Mouse (Mus musculus) intestine, postnatal 0 days (tissue): ENCODE measurements around the gene Med17. TPM values are rescaled to one million over a fixed set of nuclear protein-coding genes. Genes with fewer than 3 reads are reported as not detected.

ENCODE experiments used
- ATAC-seq: fragments of 200-750 bp; cut with Nextera tagmentation; 2 replicates; pipeline ENCODE4 v1.8.0; 2017; ENCODE audit warnings: mild to moderate bottlenecking, moderate TSS enrichment, moderate library complexity
- H3K27ac ChIP-seq: fragments of 300-500 bp; sonication (generic); 2 replicates; pipeline ENCODE4 v1.5.1; 2014; ENCODE audit warnings: mild to moderate bottlenecking, low read depth, low read length, moderate library complexity
- H3K27me3 ChIP-seq: fragments of 300-500 bp; sonication (generic); replicated peaks from 2 replicates; pipeline ENCODE4 v1.6.1; 2014; ENCODE audit warnings: low read length, mixed read lengths; ENCODE audit not compliant: control insufficient read depth, insufficient read depth
- H3K36me3 ChIP-seq: fragments of 300-500 bp; sonication (generic); 2 replicates; pipeline ENCODE4 v1.6.1; 2014; ENCODE audit warnings: mild to moderate bottlenecking, moderate library complexity; ENCODE audit not compliant: control insufficient read depth, insufficient read depth
- H3K4me1 ChIP-seq: fragments of 300-500 bp; sonication (generic); replicated peaks from 2 replicates; pipeline ENCODE4 v1.6.1; 2014; ENCODE audit warnings: antibody characterized with exemption, low read length, mixed read lengths; ENCODE audit not compliant: control insufficient read depth, insufficient read depth
- H3K4me2 ChIP-seq: fragments of 300-500 bp; sonication (generic); replicated peaks from 2 replicates; pipeline ENCODE4 v1.6.1; 2014; ENCODE audit warnings: low read depth, mild to moderate bottlenecking, moderate library complexity
- H3K4me3 ChIP-seq: fragments of 300-500 bp; sonication (generic); 2 replicates; pipeline ENCODE4 v1.5.1; 2014; ENCODE audit warnings: low read depth, low read length
- H3K9ac ChIP-seq: fragments of 300-500 bp; sonication (generic); 2 replicates; pipeline ENCODE4 v1.6.1; 2014; ENCODE audit warnings: mild to moderate bottlenecking, low read depth, low read length
- H3K9me3 ChIP-seq: fragments of 300-500 bp; sonication (generic); 2 replicates; pipeline ENCODE4 v1.6.1; 2016; ENCODE audit warnings: mixed run types; ENCODE audit not compliant: control insufficient read depth
- CTCF ChIP-seq: sonication (generic); IDR thresholded peaks from 2 replicates; pipeline ENCODE4 v1.5.1; 2016; ENCODE audit warnings: low read depth, mild to moderate bottlenecking, control low read depth, antibody characterized with exemption, moderate library complexity
- WGBS: fragments of 180-500 bp; shearing (Covaris S2); extraction: QIAGEN DNeasy Blood & Tissue Kit; methylation state at CpG from one replicate; pipeline ENCODE4 v1.1.7; 2014; 5-methylcytosine and 5-hydroxymethylcytosine counted together
- polyA plus RNA-seq: library from polyadenylated mRNA; unstranded; fragments of >200 nt; fragmentation: Nextera tagmentation; extraction: Ambion mirVana; gene quantifications from 2 replicates; pipeline ENCODE4 v1.2.1, GENCODE M21; 2015

Gene Med17
- polyA plus RNA-seq, 1 experiment from 2014 or later = 18.1 TPM

DNA sequence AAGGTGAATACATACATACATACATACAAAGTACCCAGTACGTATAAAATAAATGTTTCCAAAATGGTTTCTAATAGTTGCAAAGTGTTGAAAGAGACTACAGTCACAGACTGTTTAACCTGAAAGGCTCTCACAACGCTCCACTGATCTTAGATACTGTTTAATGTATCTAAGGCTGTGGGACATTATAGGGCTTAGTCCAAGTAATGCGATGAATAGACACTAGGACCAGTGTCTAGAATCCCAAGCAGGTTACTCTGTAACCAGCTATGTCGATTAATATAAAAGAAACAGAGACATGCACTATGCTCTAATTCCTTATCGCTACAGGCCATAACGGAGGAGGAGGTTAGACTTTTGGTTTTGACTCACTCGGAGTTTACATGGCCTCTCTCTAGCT lies 17.4 kb upstream of the Med17 start:
- Histone ChIP-seq H3K9ac (no peak overlapping the region), H3K27ac (no peak overlapping the region), H3K4me1 (no peaks in the 10 kb centered on the region), H3K9me3 (no peaks in the 10 kb centered on the region), H3K4me2 (no peak overlapping the region), H3K27me3 (no peaks in the 10 kb centered on the region), H3K36me3 (peaks cover 14% of the 10 kb centered on the region; the same call in 1 of the 2 replicates), H3K4me3 (no peak overlapping the region)
- 82% methylated on average over 7 of the region's 7 CpGs for WGBS
- no peak for TF ChIP-seq CTCF
- no peak for ATAC-seq

DNA sequence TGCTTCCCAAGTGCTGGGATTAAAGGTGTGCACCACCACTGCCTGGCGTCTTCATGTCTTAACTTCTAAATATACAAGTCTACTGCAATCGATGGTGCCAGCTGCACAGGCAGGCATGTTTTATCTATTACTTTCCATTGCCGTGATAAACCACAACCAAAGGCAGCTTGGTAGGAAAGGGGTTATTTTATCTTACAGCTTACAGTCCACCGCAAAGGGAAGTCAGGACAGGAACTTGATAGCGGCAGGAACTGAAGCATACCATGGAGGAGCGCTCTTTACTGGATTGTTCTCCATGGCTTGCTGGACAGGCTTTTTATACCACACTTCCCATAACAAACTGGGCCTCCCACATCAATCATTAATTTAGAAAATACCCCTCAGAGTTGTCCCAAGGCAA lies 9.5 kb upstream of the Med17 start:
- H3K36me3 ChIP-seq = peaks cover 22% of the 10 kb centered on the region
- ATAC-seq = no peak
- no peak for TF ChIP-seq CTCF

DNA sequence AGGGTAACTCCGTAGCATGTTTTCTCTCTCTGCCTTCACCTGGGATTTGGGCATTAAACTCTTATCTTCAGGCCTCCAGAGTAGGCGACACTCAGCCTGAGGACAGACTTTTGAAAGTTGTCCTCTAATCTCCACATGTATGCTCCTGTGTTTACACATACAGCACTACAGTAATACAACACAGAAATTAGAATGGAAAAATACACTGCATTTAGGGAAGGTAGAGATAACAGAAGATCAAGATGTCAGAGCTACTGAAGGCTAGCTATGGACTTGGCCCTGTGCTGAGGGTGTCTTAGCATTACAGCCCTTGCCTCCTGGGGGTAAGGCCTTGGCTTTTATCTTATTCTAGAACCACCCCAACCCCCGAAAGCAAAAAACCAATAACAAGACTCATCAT lies 8.7 kb upstream of the Med17 start:
- no peak for TF ChIP-seq CTCF
- Histone ChIP-seq H3K27me3 (no peaks in the 10 kb centered on the region), H3K9ac (no peak overlapping the region), H3K4me1 (no peaks in the 10 kb centered on the region), H3K36me3 (peaks cover 16% of the 10 kb centered on the region), H3K4me2 (no peak overlapping the region), H3K27ac (no peak overlapping the region), H3K4me3 (no peak overlapping the region), H3K9me3 (no peaks in the 10 kb centered on the region)
- 94% methylated on average over 3 of the region's 3 CpGs for WGBS
- ATAC-seq = no peak

More for the DNA sequence above, 9.5 kb upstream of the Med17 start:
- Histone ChIP-seq H3K4me2 (no peak overlapping the region), H3K4me1 (no peaks in the 10 kb centered on the region), H3K4me3 (no peak overlapping the region), H3K27me3 (no peaks in the 10 kb centered on the region), H3K9me3 (no peaks in the 10 kb centered on the region), H3K9ac (no peak overlapping the region), H3K27ac (no peak overlapping the region)
- WGBS = 80% methylated on average over 6 of the region's 6 CpGs

DNA sequence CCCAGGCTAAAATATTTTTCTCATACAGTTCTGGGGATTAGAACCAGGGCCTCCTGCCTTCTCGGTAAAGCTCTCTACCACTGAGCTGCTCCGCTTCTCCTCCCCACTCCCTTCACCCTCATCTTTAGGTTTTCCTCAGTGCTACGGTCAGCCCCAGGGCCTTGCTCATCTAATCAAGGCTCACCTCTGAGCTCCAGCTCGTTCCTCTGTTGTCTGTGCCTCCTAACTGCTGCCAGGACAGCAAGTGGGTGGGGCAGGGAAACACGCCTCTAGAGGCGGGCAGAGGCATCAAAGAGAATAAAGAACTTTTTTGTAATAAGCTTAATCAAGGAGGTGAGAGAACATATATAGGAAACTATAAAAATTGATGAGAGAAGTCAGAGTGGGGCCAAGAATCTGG lies 8.1 kb upstream of the Med17 start:
- TF ChIP-seq CTCF = peak; percentile 19; the same call in 1 of the 2 replicates
- H3K36me3 ChIP-seq = peaks cover 16% of the 10 kb centered on the region
- WGBS = 59% methylated on average over 6 of the region's 6 CpGs
- no peak for ATAC-seq
- no peak overlapping the region for H3K4me2 ChIP-seq
- no peak overlapping the region for H3K9ac ChIP-seq
- H3K4me3 ChIP-seq = no peak overlapping the region
- H3K4me1 ChIP-seq = no peaks in the 10 kb centered on the region
- no peak overlapping the region for H3K27ac ChIP-seq
- H3K27me3 ChIP-seq = no peaks in the 10 kb centered on the region
- no peaks in the 10 kb centered on the region for H3K9me3 ChIP-seq

DNA sequence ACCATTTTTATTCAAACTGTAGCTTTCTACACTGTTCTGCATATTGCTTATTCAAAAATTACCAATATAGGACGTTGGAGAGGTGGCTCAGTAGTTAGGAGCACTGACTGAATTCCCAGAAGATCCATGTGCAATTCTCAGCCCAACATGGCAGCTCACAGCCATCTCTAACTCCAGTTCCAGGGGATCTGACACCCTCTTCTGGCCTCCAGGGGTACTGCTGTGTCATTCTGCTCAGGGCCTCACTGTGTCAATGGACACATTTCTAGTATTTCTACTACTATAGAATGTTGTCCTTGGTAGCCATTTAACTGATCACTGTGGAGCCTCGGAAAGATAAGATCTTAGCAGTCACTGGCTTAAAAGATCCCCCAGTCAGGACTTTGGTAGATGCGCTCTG lies 5.7 kb upstream of the Med17 start:
- no peak overlapping the region for H3K9ac ChIP-seq
- no peak overlapping the region for H3K27ac ChIP-seq
- H3K4me2 ChIP-seq = no peak overlapping the region
- no peaks in the 10 kb centered on the region for H3K9me3 ChIP-seq
- TF ChIP-seq CTCF = peak; percentile 64
- H3K4me3 ChIP-seq = no peak overlapping the region
- no peaks in the 10 kb centered on the region for H3K4me1 ChIP-seq
- H3K27me3 ChIP-seq = no peaks in the 10 kb centered on the region
- H3K36me3 ChIP-seq = peaks cover 16% of the 10 kb centered on the region
- ATAC-seq = no peak
- 68% methylated on average over 3 of the region's 3 CpGs for WGBS

DNA sequence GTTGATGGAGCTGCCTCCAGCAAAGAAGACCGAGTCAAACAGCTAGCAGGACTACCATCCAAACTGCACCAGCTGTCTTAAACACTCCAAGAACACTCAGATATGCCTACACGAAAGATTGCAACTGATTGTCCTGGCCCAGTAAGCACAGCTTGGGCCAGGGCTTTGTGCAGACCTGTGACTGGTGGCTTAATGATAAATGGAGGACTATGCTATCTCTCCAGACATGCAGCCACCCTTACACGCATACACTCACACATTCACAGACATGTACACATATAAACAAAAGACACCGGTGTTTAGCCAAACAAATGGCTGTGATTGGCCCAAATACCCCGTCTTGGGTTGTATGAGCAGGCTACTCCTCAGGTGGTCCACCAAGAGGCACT lies 754 bp upstream of the Med17 start:
- H3K27ac ChIP-seq = peak overlapping the region; percentile 6; the same call in 1 of the 2 replicates
- no peaks in the 10 kb centered on the region for H3K27me3 ChIP-seq
- H3K36me3 ChIP-seq = peaks cover 8% of the 10 kb centered on the region
- peak overlapping the region; percentile 93 for H3K9ac ChIP-seq
- ATAC-seq = no peak
- 35% methylated on average over 5 of the region's 5 CpGs for WGBS
- no peaks in the 10 kb centered on the region for H3K4me1 ChIP-seq
- peak overlapping the region; percentile 79 for H3K4me2 ChIP-seq
- TF ChIP-seq CTCF = no peak
- peak overlapping the region; percentile 92 for H3K4me3 ChIP-seq
- H3K9me3 ChIP-seq = no peaks in the 10 kb centered on the region

DNA sequence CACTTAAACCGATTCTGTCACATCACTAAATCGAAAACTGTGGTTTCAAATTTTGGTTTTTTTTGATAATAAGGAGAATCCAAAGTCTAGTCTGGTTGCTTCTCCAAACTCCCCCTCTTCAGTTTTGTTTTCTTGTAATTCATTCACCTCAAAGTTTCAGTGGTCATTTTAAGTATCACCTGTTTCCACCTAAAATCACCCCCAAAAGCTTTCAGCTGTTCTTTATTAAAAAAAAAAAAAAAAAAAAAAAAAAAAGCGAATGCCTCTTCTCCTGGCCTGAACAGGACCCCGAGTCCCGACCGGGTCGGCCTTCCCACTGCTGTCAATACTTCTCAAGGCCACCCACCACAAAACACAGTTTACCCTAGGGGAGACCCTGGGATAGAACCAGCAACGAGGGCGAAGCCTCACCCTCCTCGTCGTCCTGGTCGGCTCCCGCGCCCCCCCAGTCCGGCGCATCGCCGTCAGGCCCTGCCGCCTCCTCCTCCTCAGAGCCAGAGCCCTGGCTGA lies 537 bp downstream of the Med17 start:
- Histone ChIP-seq H3K36me3 (peaks cover 19% of the 10 kb centered on the region), H3K4me2 (peak overlapping the region; percentile 79), H3K4me1 (no peaks in the 10 kb centered on the region), H3K9ac (peak overlapping the region; percentile 93), H3K9me3 (no peaks in the 10 kb centered on the region), H3K27ac (peak overlapping the region; percentile 93), H3K27me3 (no peaks in the 10 kb centered on the region), H3K4me3 (peak overlapping the region; percentile 92)
- WGBS = 8% methylated on average over 19 of the region's 19 CpGs
- no peak for TF ChIP-seq CTCF
- no peak for ATAC-seq
